Mouse (Mus musculus): ENCODE results near the gene Zfhx2.

Gene Zfhx2

DNA sequence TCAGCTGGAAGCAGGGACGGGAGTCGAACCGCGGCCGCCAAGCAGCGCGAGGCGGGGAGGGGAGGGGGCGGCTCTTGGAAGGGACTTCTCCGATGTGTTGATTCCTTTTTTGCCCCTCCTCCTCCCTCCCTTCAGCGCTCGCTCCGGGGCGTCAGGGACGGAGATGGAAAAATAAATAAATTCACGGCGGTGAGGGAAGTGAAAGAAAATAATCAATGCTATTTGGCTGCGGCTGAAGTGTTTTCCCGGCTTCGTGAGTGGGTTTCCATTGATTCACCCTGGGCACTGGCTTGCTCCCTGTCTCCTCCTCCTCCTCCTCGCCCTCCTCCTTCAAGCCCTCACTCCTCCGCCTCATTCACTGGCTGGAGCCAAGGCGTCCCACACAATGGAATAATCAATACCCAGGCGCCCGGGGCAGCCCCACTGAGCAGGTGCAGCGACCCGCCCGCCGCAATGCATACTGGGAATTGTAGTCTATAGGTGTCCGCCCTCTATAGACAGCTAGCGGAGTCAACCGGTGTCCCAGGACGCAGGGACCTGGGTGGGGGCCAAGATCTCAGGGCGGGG, at the start of gene Zfhx2:
Zfhx2 (minus strand) TSS at position 314 of the 567 bp plus-strand sequence.
- peak; percentile 91 to 94 for DNase-seq

DNA sequence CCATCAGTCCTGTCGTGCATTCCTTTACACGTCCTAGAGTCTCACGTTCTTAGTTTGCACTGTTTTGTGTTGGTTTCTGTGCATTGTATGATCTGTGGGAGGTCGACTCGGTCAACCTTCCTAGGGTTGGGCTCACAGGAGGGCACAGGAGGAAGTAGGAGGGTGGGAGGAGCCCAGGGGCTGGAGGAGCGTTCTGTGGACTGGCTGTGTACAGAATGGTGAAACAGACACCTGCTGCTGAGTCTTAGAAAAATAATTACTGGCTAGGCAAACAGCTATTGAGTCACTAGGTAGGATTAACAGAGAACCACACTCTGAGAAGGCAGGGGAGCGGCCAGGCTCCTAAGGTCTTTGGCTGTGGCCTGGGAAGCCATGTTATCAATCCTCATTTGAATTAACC, 47.2 kb upstream of the Zfhx2 start:
- peak in 1 of 2 experiments; percentile 30 for DNase-seq

DNA sequence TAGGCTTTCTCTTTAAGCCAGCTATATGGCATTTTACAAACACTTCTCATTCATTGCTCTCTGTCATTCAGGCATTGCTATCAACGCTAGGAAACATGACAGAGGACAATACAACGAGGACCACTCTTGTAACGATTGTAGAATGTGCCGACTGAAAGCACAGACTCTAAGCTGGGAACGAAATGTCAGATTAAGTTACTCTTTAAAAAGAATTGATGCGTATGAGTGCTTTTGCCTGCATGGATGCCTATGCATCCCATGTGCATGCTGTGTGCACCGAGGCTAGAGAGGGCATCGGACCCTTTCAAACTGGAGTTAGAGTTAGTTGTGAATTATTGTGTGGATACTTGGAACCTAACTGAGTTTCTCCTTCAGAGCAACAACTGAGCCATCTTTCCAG, 43.6 kb upstream of the Zfhx2 start:
- DNase-seq = no peak

DNA sequence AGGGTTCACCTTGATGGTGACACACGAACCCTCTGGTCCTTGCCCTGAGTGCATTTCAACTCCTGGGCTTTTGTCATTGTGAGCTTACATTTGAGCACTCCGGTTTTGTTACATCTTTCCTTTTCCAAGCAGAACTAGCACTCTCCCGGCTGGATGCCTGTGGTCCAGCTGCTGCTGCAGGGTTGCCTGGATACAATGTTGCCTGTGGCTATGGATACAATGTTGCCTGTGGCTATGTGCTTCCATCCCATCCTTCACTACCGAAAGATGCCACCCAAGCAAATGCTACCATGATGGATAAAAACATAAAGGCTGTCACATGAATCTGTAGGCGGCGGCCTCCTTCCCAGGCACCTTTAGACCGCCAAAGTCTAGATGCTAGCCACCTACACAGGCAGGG, 34.4 kb upstream of the Zfhx2 start:
- no peak for DNase-seq

DNA sequence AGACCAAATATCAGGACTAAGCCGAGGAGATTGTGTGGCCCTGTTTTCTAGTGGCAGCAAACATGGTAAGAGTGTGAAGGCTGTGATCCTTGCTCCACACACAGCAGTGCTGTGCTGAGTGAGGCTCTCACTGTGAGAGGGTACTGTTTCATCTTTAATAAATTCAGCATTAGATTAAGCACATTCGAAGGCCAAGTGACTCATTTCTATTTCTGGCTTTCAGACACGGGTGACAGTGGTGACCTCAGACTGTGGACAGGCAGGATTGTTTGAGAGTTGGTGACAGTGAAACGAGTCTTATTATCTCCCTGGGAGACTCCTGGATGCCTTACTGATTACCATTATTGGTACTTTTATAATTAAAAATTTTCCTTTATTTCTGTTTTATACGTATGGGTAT, 33.6 kb upstream of the Zfhx2 start:
- no peak for DNase-seq

DNA sequence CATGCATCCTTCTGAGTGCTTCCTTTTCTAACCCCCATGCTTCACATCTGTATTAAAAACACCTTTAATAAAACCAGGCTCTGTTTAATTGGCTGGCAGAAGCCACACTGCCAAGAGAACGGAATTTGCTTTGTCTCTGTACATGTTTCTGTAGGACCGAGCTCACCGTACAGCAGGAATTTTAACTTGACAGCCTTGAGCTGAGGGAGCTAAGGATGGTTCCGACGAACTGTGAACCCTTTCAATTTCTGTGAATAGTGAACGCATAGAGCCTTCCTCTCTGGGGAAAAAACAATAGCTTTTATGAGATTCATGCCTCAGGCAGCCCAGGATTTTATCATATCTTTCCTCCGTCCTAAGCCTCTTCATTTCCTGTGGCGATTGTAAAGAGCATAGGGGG, 30.2 kb upstream of the Zfhx2 start:
- no peak for DNase-seq

DNA sequence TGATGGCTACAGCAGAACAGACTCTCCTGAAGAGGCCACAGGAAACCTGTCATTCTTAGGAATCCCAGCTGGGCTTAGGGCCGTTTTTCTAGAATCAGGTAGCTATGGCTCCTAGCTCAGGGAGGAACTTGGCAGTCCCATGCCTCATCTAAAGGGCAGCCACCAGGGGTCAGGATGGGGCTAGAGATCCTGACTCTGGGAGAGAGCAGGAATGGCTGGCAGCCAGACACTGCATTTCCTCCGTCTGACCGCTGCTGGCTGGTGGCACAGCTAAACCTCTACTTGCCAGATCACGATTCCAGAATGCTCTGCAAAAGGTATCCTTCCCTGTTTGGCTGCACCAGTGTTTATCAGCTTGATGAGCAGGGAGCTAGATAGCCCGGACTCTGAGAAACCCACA, 29.8 kb upstream of the Zfhx2 start:
- DNase-seq = peak; percentile 88 to 91

DNA sequence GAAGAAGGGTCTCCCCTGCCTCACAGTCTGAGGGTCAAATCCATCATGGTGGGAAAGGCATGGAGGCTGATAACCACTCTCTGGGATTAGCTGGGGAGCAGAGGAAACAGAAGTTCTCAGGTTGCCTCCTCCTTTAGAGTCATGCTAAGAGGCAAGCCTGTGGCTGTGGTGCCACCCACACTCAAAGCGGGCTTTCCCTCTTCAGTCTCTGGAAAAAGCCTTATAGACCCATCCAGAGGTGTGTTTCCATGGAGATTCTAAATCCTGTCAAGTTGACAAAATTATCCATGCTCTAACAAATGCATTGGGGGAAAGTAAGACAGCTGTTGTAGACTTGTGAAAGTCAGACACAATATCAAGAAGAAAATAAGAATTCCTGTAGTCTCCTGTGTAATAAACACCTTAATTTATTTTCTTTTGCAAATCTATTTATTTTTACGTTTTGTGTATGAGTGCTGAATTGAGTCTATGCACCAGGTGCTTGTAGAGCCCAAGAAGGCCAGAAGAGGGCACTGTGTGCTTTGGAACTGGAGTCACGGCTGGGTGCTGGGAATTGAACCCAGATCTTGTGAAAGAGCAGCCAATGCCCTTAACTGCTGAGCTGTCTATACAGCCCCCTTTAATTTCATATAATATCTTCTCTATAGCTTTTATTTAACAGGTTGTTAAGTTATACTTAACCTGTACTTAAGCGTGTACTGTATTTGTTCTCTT, 27.5 kb upstream of the Zfhx2 start:
- DNase-seq = peak in 1 of 2 experiments; percentile 19

DNA sequence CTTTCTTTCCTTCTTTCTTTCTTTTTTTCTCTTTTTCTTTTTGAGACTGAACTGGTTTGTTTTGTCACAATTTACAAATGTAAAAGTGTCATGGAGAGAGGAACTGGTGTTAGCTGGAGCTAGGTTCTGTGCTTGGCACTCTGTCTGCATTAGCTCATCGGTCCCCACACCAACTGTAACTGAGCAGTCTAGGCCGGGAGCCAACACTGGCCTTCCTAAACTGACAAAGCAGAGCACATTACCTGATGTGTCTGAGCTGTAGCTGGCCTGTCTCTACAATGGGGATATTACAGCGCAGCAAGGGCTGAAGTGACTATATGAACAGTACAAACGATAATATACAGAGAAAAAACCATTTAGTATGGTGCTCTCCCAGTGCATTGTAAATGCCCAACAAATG, 26.7 kb upstream of the Zfhx2 start:
- DNase-seq = no peak

DNA sequence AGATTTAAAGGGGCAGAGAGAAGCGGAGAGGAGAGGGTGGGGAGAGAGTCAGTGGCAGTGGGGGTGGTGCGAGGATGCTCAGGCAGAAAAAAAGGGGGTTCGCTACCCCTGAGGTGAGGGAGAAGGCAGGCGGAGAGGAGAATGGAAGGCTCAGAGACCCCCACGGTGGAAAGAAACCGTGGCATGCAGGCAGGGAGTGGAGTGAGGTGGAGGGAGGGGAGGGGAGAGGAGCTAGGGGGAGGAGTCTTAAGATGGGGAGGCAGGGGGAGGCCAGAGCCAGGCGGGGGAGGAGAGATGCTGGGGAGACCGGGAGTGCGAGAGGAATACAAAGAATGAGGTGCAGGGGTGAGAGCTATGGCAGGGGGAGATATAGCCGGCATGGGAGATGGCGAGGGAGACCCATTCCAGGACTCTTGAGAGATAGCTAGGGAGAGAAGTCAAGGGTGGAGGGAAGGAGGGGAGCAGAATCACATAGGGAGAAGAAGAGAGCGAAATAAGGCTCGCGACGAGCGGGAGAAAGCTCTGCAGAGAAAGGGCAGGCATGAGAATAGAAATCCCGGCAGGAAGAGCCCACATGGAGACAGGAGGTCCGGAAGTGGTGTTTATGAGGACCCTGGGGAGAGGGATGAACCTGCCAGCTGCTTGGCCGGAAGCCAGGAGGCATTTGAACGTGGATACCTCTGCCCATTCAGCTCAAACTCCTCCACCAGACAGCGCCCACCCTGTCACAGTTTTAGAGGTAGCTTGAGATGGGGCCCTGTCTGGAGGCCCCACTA, 24.5 kb upstream of the Zfhx2 start, which contains the start of gene Jph4:
Jph4 (minus strand) TSS at position 511 of the 776 bp plus-strand sequence.
- peak in 1 of 2 experiments; percentile 26 for DNase-seq

DNA sequence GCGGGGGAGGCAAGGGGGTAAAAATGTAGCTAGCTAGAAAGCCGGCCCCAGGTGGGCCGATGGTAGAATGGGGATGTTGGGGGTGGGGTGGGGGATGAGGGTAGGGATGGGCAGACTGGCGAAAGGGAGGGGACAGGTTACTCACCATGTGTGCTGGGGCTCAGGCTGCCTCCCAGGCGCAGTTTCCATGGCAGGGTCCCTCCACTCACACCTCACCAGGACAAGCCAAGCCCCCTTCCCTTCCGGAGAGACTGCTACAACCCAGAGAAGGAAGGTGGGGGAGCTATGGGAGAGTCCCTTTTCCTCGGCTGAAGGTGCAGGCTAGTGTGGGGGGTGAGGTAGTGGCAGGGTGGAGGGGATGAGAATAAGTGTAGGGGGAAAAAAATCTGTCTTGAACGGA, 23.7 kb upstream of the Zfhx2 start:
- no peak for DNase-seq

DNA sequence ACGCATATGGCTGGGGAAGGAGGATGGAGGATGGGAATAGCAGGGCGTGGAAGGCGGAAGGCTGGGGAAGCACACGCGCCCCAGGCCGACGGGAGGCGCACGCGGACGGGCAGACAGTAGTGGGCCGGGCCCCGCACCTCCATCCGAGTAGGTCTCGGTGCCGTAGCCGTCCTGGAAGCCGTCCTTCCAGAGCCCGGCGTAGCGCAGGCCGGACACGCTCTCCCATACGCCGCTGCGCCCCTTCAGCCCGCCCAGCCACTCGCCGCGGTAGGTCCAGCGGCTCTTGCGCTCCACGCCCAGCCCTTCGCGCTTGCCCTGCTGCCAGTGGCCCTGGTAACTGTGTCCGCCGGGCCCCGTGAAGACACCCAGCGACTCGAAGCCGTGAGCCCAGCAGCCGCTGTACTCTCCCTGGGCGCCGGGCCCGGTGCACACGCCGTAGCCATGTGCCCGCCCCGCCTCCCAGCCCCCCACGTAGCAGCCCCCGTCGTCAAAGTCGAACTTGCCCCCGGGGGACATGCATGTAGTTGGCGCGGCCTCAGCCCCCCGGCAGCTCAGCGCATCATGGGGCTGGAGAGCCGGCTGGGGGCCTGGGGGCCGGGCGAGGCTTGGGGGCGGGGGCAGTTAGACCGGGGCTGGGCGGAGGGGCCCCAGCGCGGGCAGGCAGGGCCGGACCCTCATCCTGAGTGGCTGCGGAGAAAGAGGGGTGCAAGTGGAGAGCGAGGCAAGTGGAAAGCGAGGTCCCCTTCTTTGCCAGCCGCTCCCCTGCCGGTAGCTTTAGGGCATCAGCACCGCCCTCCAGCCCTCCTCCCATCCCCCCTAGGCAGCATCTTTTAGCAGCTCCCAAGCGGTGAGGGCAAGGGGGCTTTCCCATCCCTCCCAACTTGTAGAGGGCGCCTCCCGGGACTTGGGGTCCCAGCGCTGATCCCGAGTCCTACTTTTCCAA, 22.9 kb upstream of the Zfhx2 start:
- peak; percentile 69 to 79 for DNase-seq

DNA sequence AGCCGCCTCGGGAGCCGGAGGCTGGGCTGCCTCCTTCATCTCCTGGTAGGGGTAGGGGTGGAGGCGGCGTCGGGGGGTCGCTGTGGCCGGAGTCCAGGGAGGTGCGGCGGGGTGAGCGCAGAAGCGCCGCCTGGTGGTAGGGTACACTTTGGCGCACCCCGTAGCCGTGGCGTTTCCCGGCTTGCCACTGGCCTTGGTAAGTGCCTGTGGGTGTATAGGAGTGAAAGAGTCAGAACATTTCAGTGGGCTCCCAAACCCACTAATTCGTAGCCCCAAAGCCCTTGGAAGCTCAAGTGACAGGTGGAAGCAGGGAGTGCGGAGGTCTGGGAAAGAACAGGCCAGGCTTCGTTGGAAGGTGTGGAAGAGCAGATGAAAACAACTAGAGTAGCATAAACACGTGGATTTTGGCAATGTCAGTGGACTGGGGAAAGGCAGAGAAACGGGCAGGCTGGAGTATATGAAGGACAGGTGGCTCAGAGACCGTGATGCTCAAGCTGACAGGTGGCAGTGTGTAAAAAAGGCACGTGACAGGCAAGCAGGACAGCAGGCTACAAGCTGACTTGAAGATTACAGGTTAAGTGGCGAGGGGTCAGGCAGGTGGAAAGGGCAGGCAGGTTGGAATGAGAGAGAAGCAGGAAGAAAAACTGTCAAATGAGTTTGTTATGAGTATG, 22.0 kb upstream of the Zfhx2 start:
- DNase-seq = peak; percentile 44 to 57

DNA sequence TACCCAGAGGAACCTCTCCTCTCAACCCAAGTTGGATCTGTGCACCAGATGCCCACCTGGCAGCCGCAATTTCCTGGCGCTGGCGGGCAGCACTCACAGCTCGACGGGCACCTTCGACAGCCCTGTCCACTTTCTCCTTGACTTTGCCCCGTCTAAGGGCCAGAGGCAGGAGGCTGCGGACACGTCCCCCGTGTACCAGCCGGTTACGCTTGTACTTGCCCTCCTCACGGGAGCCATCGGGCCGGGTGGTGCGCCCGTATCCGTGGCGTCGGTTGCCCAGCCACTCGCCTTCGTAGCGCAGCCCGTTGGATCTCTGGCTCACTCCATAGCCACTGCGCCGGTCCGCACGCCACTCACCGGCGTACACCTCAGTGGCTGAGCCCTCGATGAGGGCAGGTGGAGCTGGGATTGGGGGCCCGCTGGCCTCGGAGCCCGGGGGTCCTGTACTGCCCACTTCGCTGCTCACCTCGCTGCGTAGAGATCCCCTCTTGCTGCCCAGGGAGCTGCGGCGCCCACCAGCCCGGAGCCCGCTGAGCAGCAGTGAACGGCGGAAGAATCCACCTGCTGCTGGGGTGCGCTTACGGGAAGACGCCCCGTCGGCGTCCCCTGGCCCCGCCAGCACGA, 21.3 kb upstream of the Zfhx2 start:
- DNase-seq = no peak

DNA sequence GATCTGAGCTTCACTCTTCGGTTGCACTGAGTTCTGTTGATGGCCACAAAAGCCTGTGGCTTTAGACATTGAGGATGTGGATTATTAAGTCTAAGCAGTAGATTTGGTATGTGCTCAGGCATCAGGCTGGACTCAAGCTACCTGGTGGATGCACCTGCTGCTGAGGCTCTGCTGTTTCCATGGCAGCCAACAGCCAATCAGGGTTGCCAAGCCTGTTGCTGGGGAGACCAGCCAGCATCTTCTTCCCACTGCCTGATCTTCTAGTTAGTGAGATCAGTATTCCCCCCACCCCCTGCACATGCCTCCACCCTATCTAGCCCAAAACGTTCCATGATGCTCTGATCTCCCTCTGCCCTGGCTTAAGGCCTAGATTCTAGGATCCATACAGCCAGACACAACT, 19.6 kb upstream of the Zfhx2 start:
- DNase-seq = no peak

DNA sequence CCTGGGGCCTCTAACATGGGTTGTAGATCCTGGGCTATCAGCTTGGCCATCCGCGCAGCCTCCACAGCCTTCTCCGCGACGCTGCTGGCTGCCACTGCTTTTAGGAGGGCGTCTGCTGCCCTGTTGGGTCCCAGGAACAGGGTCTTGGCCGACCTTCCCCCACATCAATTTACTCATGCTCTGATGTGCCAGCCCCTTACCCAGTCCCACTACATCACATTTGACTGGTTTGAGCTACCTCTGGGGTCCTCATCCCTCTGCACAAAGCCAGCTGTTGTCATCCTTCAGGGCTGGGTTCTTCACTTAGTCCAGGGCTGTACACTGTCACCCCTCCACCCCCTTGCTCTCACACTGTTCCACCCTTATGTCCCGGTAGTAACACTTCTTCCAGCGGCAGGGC, 18.0 kb upstream of the Zfhx2 start:
- no peak for DNase-seq

DNA sequence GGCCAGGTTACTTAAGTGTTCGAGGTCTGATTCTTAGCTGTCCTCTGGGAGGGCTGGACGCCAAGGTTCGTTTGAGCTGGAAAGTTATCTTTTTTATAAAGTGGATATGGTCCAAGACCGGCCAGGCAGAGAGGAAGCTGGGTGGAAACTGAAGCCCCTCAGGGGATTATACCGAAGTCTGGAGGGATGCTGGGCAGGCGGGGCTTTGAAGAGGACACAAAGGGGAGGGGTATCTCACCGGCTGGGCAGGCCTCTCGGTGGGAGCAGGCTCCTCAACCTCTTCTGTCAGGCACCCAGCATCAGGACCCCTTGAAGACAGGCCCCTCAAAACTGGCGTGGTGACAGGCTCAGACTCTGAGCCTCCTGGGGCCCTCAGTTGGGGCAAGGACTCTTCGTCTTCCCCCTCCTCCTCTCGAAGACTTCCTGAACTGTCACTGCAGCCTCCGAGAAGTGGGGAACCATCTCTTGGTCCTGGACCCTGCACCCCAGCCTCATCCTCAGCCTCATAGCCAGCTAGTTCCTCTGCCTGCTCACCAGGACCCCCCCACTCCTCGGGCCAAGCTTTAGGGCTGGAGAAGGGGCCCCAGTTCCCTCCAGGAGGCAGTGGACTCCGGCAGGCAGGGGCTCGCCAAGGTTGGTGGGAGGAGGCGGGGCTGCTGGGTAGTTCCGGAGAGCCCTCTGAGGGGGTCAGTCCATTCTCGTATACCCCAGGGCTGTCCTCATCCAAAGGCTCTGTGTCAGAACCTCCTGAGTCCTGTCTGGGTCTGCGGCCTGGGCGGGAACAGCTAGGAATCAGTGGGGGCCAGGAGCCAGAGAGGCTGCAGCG, 17.1 kb upstream of the Zfhx2 start:
- no peak for DNase-seq

DNA sequence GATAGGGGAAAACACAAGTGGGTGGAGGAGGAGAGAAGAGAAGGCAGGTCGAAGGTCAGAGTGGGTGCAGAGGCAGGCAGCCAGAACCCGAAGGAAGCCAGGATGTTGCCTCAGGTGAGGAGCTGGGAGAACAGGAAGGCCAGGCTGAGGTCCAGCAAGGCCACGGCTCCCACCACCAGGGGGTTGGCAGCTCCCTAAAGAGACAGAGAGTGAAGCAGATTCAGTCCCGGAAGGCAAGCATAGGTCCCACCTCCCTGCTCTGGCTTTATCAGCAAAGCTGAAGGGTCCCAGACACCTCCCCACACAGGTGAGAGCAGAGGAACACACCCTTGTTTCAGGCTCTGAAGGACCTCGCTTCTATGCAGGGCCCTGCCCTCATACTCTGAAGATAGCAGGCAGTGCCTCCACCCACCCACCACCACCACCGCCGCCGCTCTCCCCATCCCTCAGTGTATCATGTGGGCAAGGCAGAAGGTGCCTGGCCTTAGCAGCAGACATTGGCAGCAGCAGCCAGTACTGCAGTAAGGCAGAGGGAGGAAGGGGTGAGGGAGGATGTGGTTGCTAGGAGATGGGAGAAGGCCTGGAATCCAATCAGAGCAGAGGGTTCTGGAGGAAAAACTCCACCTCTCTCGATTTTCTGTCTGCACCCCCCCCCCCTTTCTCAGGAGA, 16.2 kb upstream of the Zfhx2 start:
- no peak for DNase-seq

DNA sequence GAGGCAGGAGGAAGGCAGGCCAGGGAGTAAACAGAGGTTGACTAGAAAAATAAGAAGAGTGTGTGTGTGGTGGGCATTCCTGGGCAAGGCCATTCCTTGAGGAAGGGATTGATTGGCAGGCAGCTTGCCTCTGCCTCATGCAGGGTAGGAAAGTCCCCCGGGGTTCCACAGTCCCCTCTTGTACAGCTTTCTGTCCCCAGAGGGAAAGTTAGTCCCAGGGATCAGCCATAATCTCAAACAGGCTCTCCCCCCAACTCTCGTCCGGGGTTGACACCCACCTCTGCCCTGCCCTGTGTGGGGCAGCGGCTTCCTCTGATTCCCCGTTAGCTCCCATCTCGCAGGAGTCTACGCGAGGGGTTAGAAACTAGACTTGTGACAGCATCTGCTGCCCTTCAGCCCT, 14.9 kb upstream of the Zfhx2 start:
- DNase-seq = no peak

All from kidney, postnatal 4 days (tissue).